Mouse (Mus musculus) testis, adult 2 months (tissue): ENCODE measurements at regions not wholly inside any gene's neighbourhood (a gene's known extent, or its start where the extent isn't known, plus 50 kb on each side); places are given as distances from the start of the nearest gene placed in this dataset.

ENCODE experiments used
- H3K27ac ChIP-seq: fragments of 200-500 bp; 2 replicates; pipeline ENCODE4 v1.5.1; 2012; ENCODE audit warnings: low read depth, low read length; ENCODE audit not compliant: control insufficient read depth, insufficient read depth
- H3K27me3 ChIP-seq: fragments of 200-500 bp; 2 replicates; pipeline ENCODE4 v1.6.1; 2012; ENCODE audit warnings: mild to moderate bottlenecking, low read length, moderate library complexity; ENCODE audit not compliant: control insufficient read depth, insufficient read depth
- H3K36me3 ChIP-seq: fragments of 200-500 bp; 2 replicates; pipeline ENCODE4 v1.6.1; 2012; ENCODE audit warnings: mild to moderate bottlenecking, low read length; ENCODE audit not compliant: control insufficient read depth, insufficient read depth
- H3K4me1 ChIP-seq: fragments of 200-500 bp; 2 replicates; pipeline ENCODE4 v1.6.1; 2012; ENCODE audit warnings: low read length; ENCODE audit not compliant: control insufficient read depth, insufficient read depth
- H3K4me3 ChIP-seq: fragments of 200-500 bp; 2 replicates; pipeline ENCODE4 v1.5.1; 2012; ENCODE audit warnings: low read depth, mild to moderate bottlenecking, low read length, moderate library complexity, mixed read lengths; ENCODE audit not compliant: control insufficient read depth
- CTCF ChIP-seq: fragments of 200-500 bp; IDR thresholded peaks from 2 replicates; pipeline ENCODE4 v1.5.1; 2012; ENCODE audit warnings: low read depth, mild to moderate bottlenecking, inconsistent platforms, low read length, moderate library complexity; ENCODE audit not compliant: control insufficient read depth, insufficient read depth, insufficient replicate concordance
- POLR2A ChIP-seq: fragments of 200-500 bp; IDR thresholded peaks from 2 replicates; pipeline ENCODE4 v1.6.1; 2012; ENCODE audit warnings: low read depth, mild to moderate bottlenecking, inconsistent platforms, low read length, moderate library complexity; ENCODE audit not compliant: control insufficient read depth

DNA sequence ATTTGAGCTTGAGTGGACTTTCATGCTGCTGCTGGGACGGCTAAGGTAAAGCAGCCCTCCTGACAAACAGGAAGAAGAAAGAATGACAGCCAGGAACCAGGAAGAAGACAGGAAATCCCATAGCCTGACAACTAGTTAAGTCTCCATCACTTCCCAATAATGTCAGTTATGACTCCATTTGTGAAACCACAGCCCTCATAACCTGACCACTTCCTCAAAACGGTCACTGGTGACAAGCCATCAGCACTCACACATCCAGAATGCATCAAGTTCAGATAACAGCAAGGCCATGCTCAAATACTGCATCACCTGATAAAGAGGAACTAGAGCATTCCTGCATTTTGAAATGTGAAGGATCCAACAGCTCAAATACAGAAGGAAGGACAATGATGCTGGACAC, 288.3 kb downstream of the Zfp706 start:
- Histone ChIP-seq H3K4me3 (no peak overlapping the region), H3K27me3 (no peaks in the 10 kb centered on the region), H3K4me1 (no peaks in the 10 kb centered on the region), H3K36me3 (no peaks in the 10 kb centered on the region), H3K27ac (no peak overlapping the region)
- TF ChIP-seq POLR2A (no peak), CTCF (no peak)

GRCm38 (mm10) chr15:36717835-36718234, 289.7 kb downstream of the Zfp706 start:
- Histone ChIP-seq H3K36me3 (no peaks in the 10 kb centered on the region), H3K4me3 (no peak overlapping the region), H3K27me3 (no peaks in the 10 kb centered on the region), H3K4me1 (no peaks in the 10 kb centered on the region), H3K27ac (no peak overlapping the region)
- no peak for TF ChIP-seq CTCF
- no peak for TF ChIP-seq POLR2A

- TF ChIP-seq CTCF (no peak), POLR2A (no peak)
- Histone ChIP-seq H3K27me3 (no peaks in the 10 kb centered on the region), H3K27ac (0 out of 2 replicates have a peak overlapping the region, but pooled peaks have one; percentile 3), H3K4me1 (no peaks in the 10 kb centered on the region), H3K4me3 (no peak overlapping the region), H3K36me3 (no peaks in the 10 kb centered on the region)
These were observed 290.9 kb downstream of the Zfp706 start for GRCm38 (mm10) chr15:36716686-36717038.

DNA sequence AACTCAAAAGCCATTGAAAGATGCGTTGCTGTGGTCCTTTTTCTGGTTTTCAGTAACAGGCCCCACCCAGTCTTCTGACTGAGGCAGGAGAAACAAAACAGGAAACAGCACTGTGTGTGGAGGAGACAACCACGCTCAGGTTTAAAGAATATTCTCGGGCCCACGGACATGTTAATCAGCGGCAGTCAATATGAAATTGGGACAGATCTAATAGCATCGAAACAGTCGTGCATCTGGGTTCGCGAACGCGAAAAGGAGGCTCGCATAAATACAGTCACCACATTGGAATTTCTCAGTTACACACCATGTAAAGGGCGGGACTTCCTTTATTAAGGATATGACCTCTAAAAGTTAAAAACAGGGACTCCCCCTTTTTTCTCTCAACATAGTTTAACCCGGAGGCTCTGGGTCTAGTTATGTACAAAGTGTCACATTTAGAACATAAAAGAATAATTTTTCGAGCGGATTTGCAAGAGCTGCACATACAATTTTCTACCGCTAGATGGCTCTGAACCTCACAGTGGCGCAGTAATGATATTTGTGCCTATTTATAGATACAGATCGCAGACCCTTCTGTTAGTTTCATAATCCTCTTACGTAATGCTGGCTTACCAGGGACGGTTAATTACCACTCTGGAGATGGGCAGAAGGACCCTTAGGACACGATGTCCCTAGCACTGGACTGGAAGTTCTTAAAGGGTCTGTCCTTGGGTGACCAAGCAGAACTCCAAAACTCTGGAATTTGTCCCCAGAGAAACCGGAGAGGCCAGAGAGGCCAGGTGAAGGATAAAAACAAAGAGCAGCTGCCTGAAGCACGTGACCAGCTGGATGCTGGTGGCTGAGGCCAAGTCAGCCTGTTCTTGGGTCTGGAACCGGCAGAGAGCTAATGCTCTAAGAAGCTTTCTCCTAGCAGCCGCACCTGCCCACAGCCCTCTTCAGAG, 291.6 kb downstream of the Zfp706 start:
- no peaks in the 10 kb centered on the region for H3K36me3 ChIP-seq
- peak overlapping the region; percentile 74; the same call in 1 of the 2 replicates for H3K27ac ChIP-seq
- H3K4me1 ChIP-seq: no peaks in the 10 kb centered on the region
- H3K27me3 ChIP-seq: no peaks in the 10 kb centered on the region
- peak overlapping the region; percentile 41 for H3K4me3 ChIP-seq
- TF ChIP-seq CTCF: peak; percentile 3; the same call in 1 of the 2 replicates
- no peak for TF ChIP-seq POLR2A

GRCm38 (mm10) chr15:36715159-36715558, 292.4 kb downstream of the Zfp706 start:
- Histone ChIP-seq H3K4me1 (no peaks in the 10 kb centered on the region), H3K4me3 (no peak overlapping the region), H3K27ac (no peak overlapping the region), H3K36me3 (no peaks in the 10 kb centered on the region), H3K27me3 (no peaks in the 10 kb centered on the region)
- TF ChIP-seq CTCF (no peak), POLR2A (no peak)

- no peaks in the 10 kb centered on the region for H3K4me1 ChIP-seq
- H3K36me3 ChIP-seq: no peaks in the 10 kb centered on the region
- no peak overlapping the region for H3K4me3 ChIP-seq
- H3K27ac ChIP-seq: no peak overlapping the region
- H3K27me3 ChIP-seq: no peaks in the 10 kb centered on the region
- TF ChIP-seq CTCF: no peak
- TF ChIP-seq POLR2A: no peak
These were observed 297.8 kb downstream of the Zfp706 start for GRCm38 (mm10) chr15:36709788-36710187.

- peak; percentile 96; the same call in 1 of the 2 replicates for TF ChIP-seq CTCF
- no peak for TF ChIP-seq POLR2A
- H3K36me3 ChIP-seq: no peaks in the 10 kb centered on the region
- H3K4me3 ChIP-seq: no peak overlapping the region
- H3K27ac ChIP-seq: no peak overlapping the region
- H3K27me3 ChIP-seq: no peaks in the 10 kb centered on the region
- H3K4me1 ChIP-seq: no peaks in the 10 kb centered on the region
These were observed 299.1 kb downstream of the Zfp706 start for GRCm38 (mm10) chr15:36708471-36708870.
